Mouse (Mus musculus) spleen, postnatal 10 days (tissue): ENCODE measurements around the gene Psmd12.
"Not testable (repeated sequence)": the region's sequence is repeated elsewhere in the genome, so short reads cannot be mapped to it uniquely, and the experiment has no call there.

Source experiments
- DNase-seq, 2 experiments: peaks; one replicate each; pipeline ENCODE4 v3.0.0; 2021 to 2022; ENCODE audit warnings: low spot score in 2 of 2

The Psmd12 gene

DNA sequence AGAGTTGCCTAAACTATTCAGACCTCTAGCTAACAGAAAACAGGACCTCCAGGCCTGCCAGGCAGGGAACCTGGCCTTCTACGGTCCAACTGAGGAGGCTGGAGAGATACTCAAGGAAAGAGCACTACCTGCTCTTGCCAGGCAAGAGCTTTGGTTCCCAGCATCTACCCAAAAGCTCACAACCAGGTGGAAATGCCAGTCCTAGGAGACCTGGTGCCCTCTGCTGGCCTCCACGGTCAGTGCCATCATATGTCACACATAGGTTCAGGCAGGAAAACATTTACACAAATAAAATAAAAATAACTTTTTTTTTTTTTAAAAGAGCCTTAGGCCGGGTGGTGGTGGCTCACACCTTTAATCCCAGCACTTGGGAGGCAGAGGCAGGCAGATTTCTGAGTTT lies 16.8 kb upstream of the Psmd12 start:
- DNase-seq, result peak in 1 of 2 experiments; percentile 73

DNA sequence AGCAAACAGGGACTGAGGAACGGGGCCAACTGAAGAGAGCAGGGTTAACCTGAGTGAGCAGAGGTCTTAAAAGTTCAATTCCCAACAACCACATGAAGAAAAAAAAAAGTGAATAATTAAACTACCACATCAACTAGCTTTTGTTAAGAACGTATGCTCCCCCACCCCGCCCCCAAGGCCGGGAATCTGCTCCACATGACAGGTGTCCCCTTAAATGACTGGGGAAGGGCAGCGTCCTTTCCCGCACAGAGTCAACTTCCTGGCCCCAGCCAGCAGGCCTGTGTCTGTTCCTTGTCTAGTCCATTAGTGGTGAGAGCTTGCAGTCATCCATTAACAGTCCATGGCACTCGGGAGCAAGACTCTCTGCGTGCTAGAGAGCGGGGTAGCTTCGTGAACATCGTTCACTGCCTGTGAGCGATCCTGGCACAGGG lies 16.0 kb upstream of the Psmd12 start:
- DNase-seq, result no peak

DNA sequence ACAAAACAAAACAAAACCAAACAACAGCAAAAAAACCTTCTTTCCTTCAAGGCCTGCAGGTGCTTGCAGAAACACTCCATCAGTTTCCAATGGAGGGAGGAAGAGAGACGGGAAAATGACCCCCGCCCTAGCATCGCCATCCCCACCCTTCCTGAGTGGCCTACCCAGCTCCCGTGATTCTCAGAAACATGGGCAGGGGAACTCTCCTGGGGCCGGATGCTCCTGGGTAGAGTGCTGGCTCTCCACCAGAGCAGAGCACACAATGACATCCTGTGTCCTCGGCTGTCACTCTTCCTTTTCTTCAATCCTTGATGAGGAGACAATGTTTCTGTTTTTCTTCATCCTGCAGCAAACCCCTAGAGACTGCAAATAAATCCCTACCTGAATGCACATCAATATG lies 15.1 kb upstream of the Psmd12 start:
- DNase-seq, result no peak

- DNase-seq, result no peak
Observed at GRCm38 (mm10) chr11:107465041-107465440, 14.2 kb upstream of the Psmd12 start.

- DNase-seq, result no peak
Observed at GRCm38 (mm10) chr11:107465969-107466368, 13.3 kb upstream of the Psmd12 start.

DNA sequence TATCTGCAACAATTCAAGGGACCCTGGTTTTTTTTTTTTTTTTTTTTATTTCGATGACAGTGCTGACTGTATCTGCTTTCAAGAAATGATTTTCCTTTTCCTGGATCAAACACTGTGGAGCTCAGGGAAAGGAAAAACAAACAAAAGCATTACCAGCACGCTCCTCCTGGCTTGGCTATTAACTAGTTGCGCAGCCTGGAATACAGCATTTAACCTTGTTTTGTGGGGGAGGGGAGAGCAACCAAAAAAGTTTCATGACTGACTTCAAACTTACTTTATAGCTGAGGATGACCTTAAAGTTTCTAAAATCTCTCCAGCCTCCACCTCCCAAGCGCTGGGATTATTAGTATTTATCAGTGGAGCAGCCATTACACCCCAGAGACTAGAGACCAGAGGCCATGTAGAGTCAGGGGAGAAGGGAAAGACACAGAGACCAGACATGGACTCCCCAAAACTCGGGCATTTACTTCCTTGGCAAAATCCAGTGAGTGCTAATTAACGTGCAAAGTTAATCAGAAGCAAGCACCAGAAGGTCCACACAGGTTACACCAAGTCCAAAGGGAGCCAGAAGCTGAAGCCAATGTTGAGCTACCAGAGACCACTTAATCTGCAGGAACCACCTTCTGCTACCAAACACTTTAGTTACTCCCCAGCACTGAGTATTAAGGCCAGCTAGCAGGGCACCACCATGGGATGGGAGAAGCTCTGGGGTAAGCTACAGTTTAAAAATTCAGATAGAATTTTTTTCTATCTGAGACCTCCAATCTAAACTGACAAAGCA lies 12.5 kb upstream of the Psmd12 start:
- DNase-seq, result no peak

DNA sequence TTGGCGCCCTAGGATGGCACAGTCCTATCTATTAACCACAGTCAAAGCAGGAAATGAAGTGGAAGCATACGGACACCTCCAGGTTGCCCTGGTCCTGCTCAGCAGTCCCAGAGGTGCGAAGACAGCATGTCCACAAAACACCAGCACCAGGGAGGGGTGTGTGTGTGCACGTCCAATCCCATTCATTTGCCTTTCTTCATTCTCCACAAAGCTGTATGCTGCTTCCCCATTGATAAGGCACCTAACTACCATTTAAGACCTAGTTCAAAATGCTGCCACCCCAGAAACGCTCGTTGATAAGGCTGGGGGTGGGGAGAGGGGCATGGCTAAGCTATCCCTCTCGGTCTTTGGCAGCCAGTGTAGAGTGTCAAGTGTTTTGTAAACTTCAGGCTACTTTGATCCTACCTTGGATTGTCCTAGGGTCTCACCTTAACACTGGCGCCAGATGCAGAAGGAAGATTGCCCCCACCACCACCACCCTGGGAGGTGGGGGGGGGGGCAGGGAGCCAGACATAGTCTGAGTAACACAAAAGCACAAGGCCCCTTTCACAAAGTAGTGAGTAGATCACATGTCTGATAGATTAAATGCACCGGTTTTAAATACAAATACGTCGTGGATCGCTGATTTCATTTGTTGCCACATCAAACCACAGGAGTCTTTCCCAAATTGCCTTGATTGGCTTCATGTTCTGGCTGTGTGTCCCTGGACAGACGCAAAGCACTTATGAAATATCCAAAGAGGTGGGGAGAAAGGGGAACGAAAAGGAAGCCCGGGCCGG lies 10.8 kb upstream of the Psmd12 start:
- peak; percentile 59 to 70 for DNase-seq

DNA sequence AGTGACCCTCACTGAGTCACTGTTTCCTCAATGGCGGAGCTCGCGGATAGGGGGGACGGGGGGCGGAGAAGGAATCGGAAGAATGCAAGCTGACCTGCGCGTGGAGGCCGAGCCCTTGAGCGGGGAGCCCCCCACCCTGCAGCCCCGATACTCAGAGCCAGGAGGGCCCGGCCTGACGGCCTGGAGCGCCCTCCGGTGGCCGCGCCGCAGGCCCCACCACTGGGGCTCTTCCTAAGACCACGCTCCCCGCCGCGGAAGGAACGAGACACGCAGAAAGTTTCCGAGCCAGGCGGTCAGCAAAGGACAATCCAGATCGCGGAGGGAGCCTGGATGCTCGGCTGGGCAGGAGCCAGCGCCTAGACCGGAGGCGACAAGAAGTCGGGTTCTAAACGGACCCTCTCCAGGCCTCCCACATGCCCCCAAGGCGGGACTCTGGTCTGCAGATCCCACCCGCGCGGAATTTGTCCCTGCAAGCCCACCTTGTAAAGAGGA lies 10.2 kb upstream of the Psmd12 start:
- DNase-seq, result peak; percentile 83 to 85

DNA sequence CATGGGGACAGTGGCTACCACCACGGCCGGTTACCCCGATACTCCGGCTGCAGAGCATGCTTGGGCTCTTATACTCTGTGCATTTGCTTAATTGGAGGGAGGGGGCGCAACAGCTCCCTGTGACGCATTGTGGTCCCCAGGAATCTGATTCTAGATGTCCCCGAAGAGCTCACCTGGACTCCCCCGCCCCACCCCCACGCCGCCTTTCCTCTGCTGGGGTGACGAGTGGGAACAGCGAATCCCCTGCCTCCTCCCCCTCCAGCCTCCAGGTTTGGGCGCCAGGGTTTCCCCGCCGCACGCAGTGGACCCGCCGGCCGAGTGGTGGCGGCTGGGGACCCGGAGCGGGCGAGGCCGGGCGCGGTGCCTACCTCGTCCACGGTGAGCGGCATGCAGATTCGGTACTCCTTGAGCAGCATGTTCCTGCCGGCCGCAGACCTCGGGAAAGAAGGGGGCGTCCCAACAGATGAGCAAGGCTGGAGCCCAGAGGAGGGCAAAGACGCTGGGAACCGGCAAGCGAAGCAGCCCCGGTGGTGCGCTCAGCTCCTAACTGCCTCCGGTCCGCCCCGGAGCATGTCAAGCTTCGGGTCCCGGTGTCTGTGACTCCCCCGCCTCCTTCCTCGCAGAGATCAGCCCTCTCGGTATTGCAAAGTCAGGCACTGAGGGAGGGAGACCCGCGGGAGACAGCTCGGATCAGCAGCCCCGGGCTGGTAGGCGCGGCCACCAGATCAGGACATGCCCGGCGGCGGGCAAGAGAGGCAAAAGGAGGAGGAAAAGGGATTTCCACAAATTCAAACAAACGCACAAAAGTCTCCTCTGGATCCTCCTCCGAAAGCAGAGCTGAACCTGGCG lies 9.5 kb upstream of the Psmd12 start:
- DNase-seq, result peak; percentile 79 to 92

DNA sequence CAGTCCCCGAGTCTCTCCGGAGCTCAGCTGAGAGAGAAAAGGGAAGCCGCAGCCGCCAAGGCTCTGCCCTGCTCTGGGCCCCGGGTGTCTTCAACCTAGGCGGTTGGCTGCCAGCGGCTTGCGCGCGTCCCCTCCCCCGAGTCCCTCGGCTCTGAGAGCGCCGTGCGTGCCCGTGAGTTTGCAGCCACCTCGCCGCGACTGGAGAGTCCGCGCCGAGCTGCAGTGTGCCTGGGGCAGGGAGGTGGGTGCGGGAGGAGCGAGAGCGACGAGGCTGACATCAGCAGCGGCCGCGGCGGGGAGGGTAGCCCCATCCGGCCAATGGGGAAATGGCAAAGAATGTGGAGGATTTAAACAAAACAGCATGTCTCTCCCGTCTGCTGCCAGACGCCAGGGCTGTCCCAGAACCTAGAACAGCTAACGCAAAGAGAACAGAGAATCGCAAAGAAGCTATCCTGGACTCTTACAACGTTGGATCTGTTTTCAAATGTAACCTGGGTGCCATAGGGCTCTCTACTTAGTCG lies 8.7 kb upstream of the Psmd12 start, which contains the start of gene Pitpnc1:
TSS of gene Pitpnc1 (minus strand) at position 179 of the 521 bp plus-strand sequence.
- DNase-seq, result peak in 1 of 2 experiments; percentile 91

- no peak for DNase-seq
Observed at GRCm38 (mm10) chr11:107471071-107471720, 8.1 kb upstream of the Psmd12 start.

- no peak for DNase-seq
Observed at GRCm38 (mm10) chr11:107472304-107472703, 7.0 kb upstream of the Psmd12 start.

GRCm38 (mm10) chr11:107473137-107473820 lies 6.0 kb upstream of the Psmd12 start:
- peak in 1 of 2 experiments; percentile 61 for DNase-seq

- DNase-seq, result no peak
Observed at GRCm38 (mm10) chr11:107479862-107480203, 549 bp downstream of the Psmd12 start.

- DNase-seq, result no peak
Observed at GRCm38 (mm10) chr11:107484341-107484740, 5.1 kb downstream of the Psmd12 start.

GRCm38 (mm10) chr11:107502801-107503200 lies 23.5 kb downstream of the Psmd12 start:
- DNase-seq, result no peak

DNA sequence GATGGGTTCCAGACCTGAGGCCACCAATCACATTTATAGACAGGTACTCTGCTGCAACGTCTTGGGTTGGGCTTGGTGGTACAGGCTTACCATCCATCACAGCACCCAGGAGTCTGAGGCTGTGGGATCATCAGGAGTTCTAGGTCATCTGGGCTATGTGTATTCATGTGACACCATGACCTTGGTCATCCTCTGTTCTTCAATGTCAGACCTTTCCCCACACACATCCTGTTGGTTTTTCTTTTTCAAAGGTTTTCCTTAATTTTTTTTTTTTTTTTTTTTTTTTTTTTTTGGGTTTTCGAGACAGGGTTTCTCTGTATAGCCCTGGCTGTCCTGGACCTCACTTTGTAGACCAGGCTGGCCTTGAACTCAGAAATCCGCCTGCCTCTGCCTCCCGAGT lies 25.1 kb downstream of the Psmd12 start:
- not testable (repeated sequence) for DNase-seq

GRCm38 (mm10) chr11:107506260-107506659 lies 27.0 kb downstream of the Psmd12 start:
- peak in 1 of 2 experiments; percentile 42 for DNase-seq

DNA sequence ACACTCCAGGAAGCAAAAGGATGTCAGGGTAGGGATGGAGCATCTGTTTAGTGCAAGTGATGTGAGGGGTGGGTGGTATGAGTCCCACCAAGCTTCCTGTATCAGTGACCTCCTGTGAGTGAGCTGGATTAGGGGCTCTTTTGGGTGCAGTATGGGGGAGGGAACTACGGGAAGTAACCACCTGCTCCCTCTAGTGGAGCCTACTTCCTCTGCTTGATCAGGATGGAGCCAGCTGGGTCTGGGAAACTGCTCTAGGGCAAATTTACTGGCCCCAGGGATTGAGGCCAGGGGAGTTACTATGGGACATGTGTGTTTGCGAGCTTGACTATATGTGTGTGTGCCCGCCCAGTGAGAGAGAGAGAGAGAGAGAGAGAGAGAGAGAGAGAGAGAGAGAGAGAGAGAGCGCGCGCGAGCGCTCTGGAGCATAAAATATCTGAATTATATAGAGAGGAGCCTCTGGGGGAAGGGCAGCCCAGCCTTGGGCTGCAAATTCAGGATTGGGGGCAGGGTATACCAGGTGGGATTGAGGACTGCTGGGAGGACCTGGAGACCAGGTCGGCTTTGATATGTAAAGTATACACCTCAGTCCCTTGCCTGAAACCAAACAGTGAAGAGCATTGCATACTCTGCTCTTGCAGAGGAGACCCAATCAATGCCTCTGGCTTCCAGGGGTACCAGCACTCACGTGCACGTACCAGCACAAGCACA lies 30.5 kb downstream of the Psmd12 start:
- DNase-seq, result no peak
